Mouse (Mus musculus) embryo, embryonic 11.5 days (tissue): ENCODE results near the gene Snapc1.

Experiments
- DNase-seq: peaks from one replicate; pipeline ENCODE4 v3.0.0-alpha.2; 2012; ENCODE audit warnings: low read depth, low spot score

Gene Snapc1

GRCm38 (mm10) chr12:73989594-73989993 lies 25.3 kb downstream of the Snapc1 start:
- no peak for DNase-seq

- no peak for DNase-seq
Measured at GRCm38 (mm10) chr12:73996906-73997296, 32.6 kb downstream of the Snapc1 start.

GRCm38 (mm10) chr12:73997297-73998127 lies 33.2 kb downstream of the Snapc1 start, which contains the start of gene Syt16:
TSS of gene Syt16 (plus strand) at chr12:73997661.
- no peak for DNase-seq

GRCm38 (mm10) chr12:73998128-73998456 lies 33.8 kb downstream of the Snapc1 start:
- no peak for DNase-seq

GRCm38 (mm10) chr12:74002449-74002848 lies 38.2 kb downstream of the Snapc1 start:
- no peak for DNase-seq

GRCm38 (mm10) chr12:74009448-74009911 lies 45.2 kb downstream of the Snapc1 start:
- DNase-seq = peak; percentile 40

GRCm38 (mm10) chr12:74013739-74014138 lies 49.5 kb downstream of the Snapc1 start:
- DNase-seq = peak; percentile 65

GRCm38 (mm10) chr12:74014739-74015270 lies 50.5 kb downstream of the Snapc1 start:
- DNase-seq = no peak

- no peak for DNase-seq
Measured at GRCm38 (mm10) chr12:74015491-74015890, 51.2 kb downstream of the Snapc1 start.

- no peak for DNase-seq
Measured at GRCm38 (mm10) chr12:74023260-74023659, 59.0 kb downstream of the Snapc1 start.

- no peak for DNase-seq
Measured at GRCm38 (mm10) chr12:74024912-74025311, 60.6 kb downstream of the Snapc1 start.
